Mouse (Mus musculus): ENCODE results near the gene Sh3yl1. TPM values are rescaled to one million over a fixed set of nuclear protein-coding genes. Genes with fewer than 3 reads are reported as not detected.

Sh3yl1 gene
- 21.8 and 22.7 TPM in 2 replicates for polyA plus RNA-seq (2016; fragmentation: Nextera tagmentation; extraction: Ambion mirVana)

DNA sequence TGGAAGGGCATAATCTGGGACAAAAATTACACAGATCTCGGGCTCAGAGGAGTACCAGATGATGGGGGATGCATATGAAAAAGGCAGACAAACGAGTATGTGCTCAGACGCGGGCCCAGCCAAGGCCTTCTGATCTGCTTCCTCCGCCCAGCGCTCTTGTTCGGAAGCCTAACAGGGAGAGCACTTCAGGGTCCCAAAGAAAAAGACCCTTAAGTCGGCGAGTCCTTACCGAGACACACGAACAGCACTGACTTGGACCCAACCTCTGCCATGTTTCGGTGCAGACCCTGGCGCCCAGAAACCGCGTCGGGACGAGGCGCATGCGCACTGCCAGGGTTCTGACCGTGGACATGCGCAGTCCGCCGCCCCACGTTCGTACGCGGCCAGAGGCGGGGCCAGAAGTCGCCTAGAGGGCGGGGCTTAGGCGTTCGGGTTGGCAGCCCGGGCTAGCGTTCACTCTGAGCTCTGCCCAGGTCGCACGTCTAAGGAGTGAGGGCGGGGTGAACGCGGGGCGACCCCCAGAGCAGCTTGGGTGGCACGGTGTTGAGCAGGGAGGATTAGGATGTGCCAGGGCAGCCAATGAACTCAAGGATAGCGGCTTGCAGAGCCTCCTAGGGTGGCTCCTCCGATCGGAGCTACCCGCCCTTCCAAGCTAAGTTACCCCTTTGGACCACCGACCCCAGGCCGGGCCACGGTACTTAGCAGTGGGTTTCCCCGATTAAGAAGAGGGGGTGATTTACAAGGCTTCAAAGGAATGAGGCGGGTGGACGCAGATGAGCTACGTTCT is at the start of gene Sh3yl1, which contains the start of gene Acp1:
Gene Sh3yl1 (plus strand): TSS at position 408 of the 787 bp plus-strand sequence.
Gene Acp1 (minus strand): TSS at position 329 of the 787 bp plus-strand sequence.
- ATAC-seq (ENCODE audit: insufficient number of reproducible peaks, insufficient read depth, low FRiP score, low TSS enrichment), result peak; percentile 95
- Histone ChIP-seq H3K27me3 (no peaks in the 10 kb centered on the region), H3K9me3 (no peaks in the 10 kb centered on the region), H3K4me3 (peak within 1 kb of the TSS; percentile 73), H3K36me3 (no peaks in the 10 kb centered on the region), H3K4me1 (peaks cover 18% of the 10 kb centered on the region), H3K9ac (peak within 1 kb of the TSS; percentile 79), H3K4me2 (replicated peaks) (peak within 1 kb of the TSS; percentile 84), H3K27ac (no peak within 1 kb of the TSS)
- WGBS, result under 1% methylated on average over 52 of the region's 52 CpGs

DNA sequence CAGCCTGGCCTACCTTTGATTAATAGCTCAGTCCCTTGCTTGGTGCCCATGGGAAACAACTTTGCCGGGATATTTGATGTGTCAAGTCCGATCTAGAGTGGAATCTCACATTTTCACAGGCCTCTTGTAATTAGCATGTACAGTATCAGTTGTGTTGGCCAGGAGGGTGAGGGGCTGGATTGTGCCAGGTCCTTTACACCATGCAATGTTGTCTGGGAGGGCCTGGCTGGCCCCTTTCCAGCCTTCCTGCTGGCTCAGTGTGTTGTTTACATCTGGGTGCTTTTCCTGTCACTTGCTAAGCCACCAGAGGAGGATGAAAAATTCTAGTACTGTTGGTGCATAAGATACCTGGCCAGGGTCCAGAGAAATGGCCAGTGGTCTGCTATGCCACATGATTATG is 47.1 kb upstream of the Sh3yl1 start:
- H3K4me1 ChIP-seq, result peaks cover 4% of the 10 kb centered on the region; the same call in 1 of the 2 replicates
- no peak overlapping the region for H3K4me2 ChIP-seq (replicated peaks)
- 66% methylated on average over 2 of the region's 2 CpGs for WGBS
- no peak overlapping the region for H3K9ac ChIP-seq
- no peaks in the 10 kb centered on the region for H3K36me3 ChIP-seq
- no peak overlapping the region for H3K4me3 ChIP-seq
- no peak overlapping the region for H3K27ac ChIP-seq
- ATAC-seq (ENCODE audit: insufficient number of reproducible peaks, insufficient read depth, low FRiP score, low TSS enrichment), result no peak
- H3K9me3 ChIP-seq, result no peaks in the 10 kb centered on the region
- H3K27me3 ChIP-seq, result no peaks in the 10 kb centered on the region

GRCm38 (mm10) chr12:30865781-30866180 is 45.7 kb upstream of the Sh3yl1 start:
- no peak overlapping the region for H3K4me2 ChIP-seq (replicated peaks)
- peaks cover 4% of the 10 kb centered on the region; the same call in 1 of the 2 replicates for H3K4me1 ChIP-seq
- H3K9ac ChIP-seq, result no peak overlapping the region
- no peak overlapping the region for H3K27ac ChIP-seq
- H3K9me3 ChIP-seq, result no peaks in the 10 kb centered on the region
- no peak overlapping the region for H3K4me3 ChIP-seq
- no peak for ATAC-seq (ENCODE audit: insufficient number of reproducible peaks, insufficient read depth, low FRiP score, low TSS enrichment)
- H3K27me3 ChIP-seq, result no peaks in the 10 kb centered on the region
- WGBS, result 49% methylated on average over 4 of the region's 4 CpGs
- H3K36me3 ChIP-seq, result no peaks in the 10 kb centered on the region

- no peak for ATAC-seq (ENCODE audit: insufficient number of reproducible peaks, insufficient read depth, low FRiP score, low TSS enrichment)
- H3K27me3 ChIP-seq, result peaks cover 25% of the 10 kb centered on the region
- H3K4me3 ChIP-seq, result no peak overlapping the region
- WGBS, result 66% methylated on average over 6 of the region's 6 CpGs
- H3K9me3 ChIP-seq, result no peaks in the 10 kb centered on the region
- no peak overlapping the region for H3K9ac ChIP-seq
- no peak overlapping the region for H3K27ac ChIP-seq
- H3K36me3 ChIP-seq, result no peaks in the 10 kb centered on the region
- peaks cover 5% of the 10 kb centered on the region; the same call in 1 of the 2 replicates for H3K4me1 ChIP-seq
- no peak overlapping the region for H3K4me2 ChIP-seq (replicated peaks)
These were observed 32.0 kb upstream of the Sh3yl1 start for GRCm38 (mm10) chr12:30879447-30879846.

DNA sequence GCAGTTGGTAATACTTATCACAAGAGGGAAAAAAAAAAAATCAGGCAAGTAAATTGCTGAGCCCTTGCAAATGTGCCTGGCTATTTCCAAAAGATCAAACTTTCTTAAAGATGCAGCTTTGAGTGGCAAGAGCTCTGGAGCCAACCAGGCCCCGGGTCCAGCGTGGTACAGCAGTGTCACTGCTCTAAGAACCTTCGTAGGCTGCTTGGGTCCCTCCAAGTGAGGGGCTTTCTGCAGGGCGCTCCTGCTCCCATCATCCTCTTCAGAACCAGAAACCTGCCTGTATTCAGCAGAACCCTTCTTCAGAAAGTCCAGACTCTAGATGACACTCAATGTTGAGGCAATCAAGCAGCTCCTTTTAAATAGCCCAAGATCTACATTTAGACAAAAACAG is 27.9 kb upstream of the Sh3yl1 start:
- Histone ChIP-seq H3K9ac (peak overlapping the region; percentile 49; the same call in 1 of the 2 replicates), H3K9me3 (no peaks in the 10 kb centered on the region), H3K4me1 (peaks cover 5% of the 10 kb centered on the region; the same call in 1 of the 2 replicates), H3K4me3 (peak overlapping the region; percentile 58), H3K27me3 (peaks cover 40% of the 10 kb centered on the region), H3K27ac (no peak overlapping the region), H3K4me2 (replicated peaks) (peak overlapping the region; percentile 94), H3K36me3 (no peaks in the 10 kb centered on the region)
- 22% methylated on average over 4 of the region's 4 CpGs for WGBS
- no peak for ATAC-seq (ENCODE audit: insufficient number of reproducible peaks, insufficient read depth, low FRiP score, low TSS enrichment)

GRCm38 (mm10) chr12:30883986-30884621 is 27.4 kb upstream of the Sh3yl1 start, which contains the start of gene Alkal2:
Gene Alkal2, plus strand, starts transcription at chr12:30884322.
- WGBS, result under 1% methylated on average over 58 of the region's 58 CpGs
- ATAC-seq (ENCODE audit: insufficient number of reproducible peaks, insufficient read depth, low FRiP score, low TSS enrichment), result peak; percentile 36; the same call in 1 of the 2 replicates
- Histone ChIP-seq H3K27ac (no peak within 1 kb of the TSS), H3K4me2 (replicated peaks) (peak within 1 kb of the TSS; percentile 94), H3K9ac (peak within 1 kb of the TSS; percentile 49), H3K27me3 (peaks cover 40% of the 10 kb centered on the region), H3K4me1 (peaks cover 5% of the 10 kb centered on the region; the same call in 1 of the 2 replicates), H3K36me3 (no peaks in the 10 kb centered on the region), H3K4me3 (peak within 1 kb of the TSS; percentile 58), H3K9me3 (no peaks in the 10 kb centered on the region)

GRCm38 (mm10) chr12:30884622-30885230 is 26.7 kb upstream of the Sh3yl1 start:
- no peaks in the 10 kb centered on the region for H3K36me3 ChIP-seq
- peak overlapping the region; percentile 94 for H3K4me2 ChIP-seq (replicated peaks)
- H3K9ac ChIP-seq, result peak overlapping the region; percentile 49
- H3K27me3 ChIP-seq, result peaks cover 40% of the 10 kb centered on the region
- no peak overlapping the region for H3K27ac ChIP-seq
- H3K4me3 ChIP-seq, result peak overlapping the region; percentile 58
- WGBS, result 7% methylated on average over 39 of the region's 39 CpGs
- H3K9me3 ChIP-seq, result no peaks in the 10 kb centered on the region
- peak; percentile 44; the same call in 1 of the 2 replicates for ATAC-seq (ENCODE audit: insufficient number of reproducible peaks, insufficient read depth, low FRiP score, low TSS enrichment)
- H3K4me1 ChIP-seq, result peaks cover 5% of the 10 kb centered on the region; the same call in 1 of the 2 replicates

GRCm38 (mm10) chr12:30885891-30886290 is 25.6 kb upstream of the Sh3yl1 start:
- H3K4me3 ChIP-seq, result 0 out of 2 replicates have a peak overlapping the region, but pooled peaks have one; percentile 4
- H3K27me3 ChIP-seq, result peaks cover 40% of the 10 kb centered on the region
- H3K9me3 ChIP-seq, result no peaks in the 10 kb centered on the region
- H3K4me1 ChIP-seq, result peaks cover 5% of the 10 kb centered on the region; the same call in 1 of the 2 replicates
- no peak overlapping the region for H3K9ac ChIP-seq
- no peak overlapping the region for H3K27ac ChIP-seq
- H3K4me2 ChIP-seq (replicated peaks), result 0 out of 2 replicates have a peak overlapping the region, but pooled peaks have one; percentile 17
- whole genome bisulfite sequencing, result 70% methylated on average over 6 of the region's 6 CpGs
- H3K36me3 ChIP-seq, result no peaks in the 10 kb centered on the region
- ATAC-seq (ENCODE audit: insufficient number of reproducible peaks, insufficient read depth, low FRiP score, low TSS enrichment), result no peak

DNA sequence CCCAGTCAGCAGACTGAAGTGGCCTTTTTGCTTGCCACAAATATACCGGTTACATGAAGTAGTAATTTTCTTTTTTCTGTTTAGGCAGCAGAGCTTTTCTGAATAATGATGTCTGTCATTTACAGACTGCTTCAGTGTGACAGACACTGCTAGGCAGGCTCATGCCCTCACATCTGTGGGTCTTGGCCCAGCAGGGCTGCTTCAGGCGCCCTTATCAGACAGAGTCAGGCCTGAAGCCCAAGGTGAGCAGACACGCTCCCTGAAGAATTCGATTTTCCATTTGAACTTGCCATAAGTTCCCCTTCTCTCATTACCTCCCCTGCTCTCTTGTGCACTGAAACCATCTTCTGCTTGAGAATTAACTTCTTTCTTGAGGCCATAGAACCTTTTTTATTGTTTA is 23.5 kb upstream of the Sh3yl1 start:
- Histone ChIP-seq H3K9ac (no peak overlapping the region), H3K36me3 (no peaks in the 10 kb centered on the region), H3K27ac (no peak overlapping the region), H3K4me1 (peaks cover 5% of the 10 kb centered on the region; the same call in 1 of the 2 replicates), H3K4me3 (no peak overlapping the region), H3K9me3 (no peaks in the 10 kb centered on the region), H3K27me3 (peaks cover 30% of the 10 kb centered on the region), H3K4me2 (replicated peaks) (no peak overlapping the region)
- WGBS, result 85% methylated on average over 4 of the region's 4 CpGs
- ATAC-seq (ENCODE audit: insufficient number of reproducible peaks, insufficient read depth, low FRiP score, low TSS enrichment), result no peak

DNA sequence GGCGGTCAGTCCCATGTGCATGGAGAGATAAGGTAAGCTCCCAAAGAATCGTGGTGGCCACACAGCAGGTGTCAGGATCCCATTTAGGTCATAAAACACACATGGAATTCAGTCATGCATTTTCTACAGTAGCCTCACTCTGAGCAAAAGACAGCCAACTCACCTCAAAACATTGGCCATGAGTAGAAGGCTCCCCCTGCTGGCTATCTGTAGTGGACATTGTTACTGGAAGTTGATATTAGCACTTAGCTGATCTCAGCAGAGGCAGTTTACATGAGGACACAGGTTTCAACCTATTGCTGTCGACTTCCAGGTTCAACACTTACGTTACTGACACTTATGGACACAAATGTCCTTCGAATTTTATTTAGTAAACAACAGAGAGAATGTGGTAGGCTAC is 21.4 kb upstream of the Sh3yl1 start:
- no peak overlapping the region for H3K4me2 ChIP-seq (replicated peaks)
- H3K4me3 ChIP-seq, result no peak overlapping the region
- WGBS, result 39% methylated on average over 5 of the region's 5 CpGs
- no peak overlapping the region for H3K9ac ChIP-seq
- no peaks in the 10 kb centered on the region for H3K36me3 ChIP-seq
- no peak overlapping the region for H3K27ac ChIP-seq
- H3K27me3 ChIP-seq, result peaks cover 9% of the 10 kb centered on the region
- H3K4me1 ChIP-seq, result no peaks in the 10 kb centered on the region
- no peak for ATAC-seq (ENCODE audit: insufficient number of reproducible peaks, insufficient read depth, low FRiP score, low TSS enrichment)
- H3K9me3 ChIP-seq, result no peaks in the 10 kb centered on the region

DNA sequence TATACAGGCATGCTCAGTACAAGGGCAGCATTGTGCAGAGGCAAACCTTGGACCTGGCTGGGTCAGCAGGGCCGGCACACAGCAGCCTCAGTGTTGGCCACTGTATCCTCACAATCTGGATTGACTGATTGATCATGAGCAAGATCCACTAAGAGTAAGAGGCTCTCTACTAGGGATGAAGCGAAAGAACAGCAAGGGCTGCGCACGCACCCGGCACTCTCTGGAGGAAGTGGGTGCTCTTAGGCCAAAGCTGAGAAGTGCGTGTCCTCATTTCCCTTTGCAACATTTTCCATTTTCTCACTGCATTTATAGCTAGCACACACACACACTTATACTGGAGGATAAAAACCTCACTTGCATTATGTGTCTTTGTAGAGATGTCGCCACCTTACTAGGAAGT is 20.0 kb upstream of the Sh3yl1 start:
- WGBS, result 86% methylated on average over 7 of the region's 7 CpGs
- Histone ChIP-seq H3K4me1 (no peaks in the 10 kb centered on the region), H3K27ac (no peak overlapping the region), H3K4me3 (no peak overlapping the region), H3K4me2 (replicated peaks) (no peak overlapping the region), H3K36me3 (no peaks in the 10 kb centered on the region), H3K9ac (no peak overlapping the region), H3K9me3 (no peaks in the 10 kb centered on the region), H3K27me3 (no peaks in the 10 kb centered on the region)
- no peak for ATAC-seq (ENCODE audit: insufficient number of reproducible peaks, insufficient read depth, low FRiP score, low TSS enrichment)
